Mouse (Mus musculus) kidney, adult 2 months (tissue): ENCODE measurements around the gene Lrrc23.

Source experiments
- CTCF ChIP-seq: fragments of 200-500 bp; conservative IDR thresholded peaks from 2 replicates; pipeline ENCODE4 v1.5.1; 2011; ENCODE audit warnings: low read depth, mild to moderate bottlenecking, control low read depth, low read length, moderate library complexity, mixed read lengths; ENCODE audit not compliant: insufficient read depth, insufficient read length
- POLR2A ChIP-seq: fragments of 200-500 bp; IDR thresholded peaks from one replicate; pipeline ENCODE4 v1.6.1; 2011; ENCODE audit warnings: low read depth, low read length, control low read depth

DNA sequence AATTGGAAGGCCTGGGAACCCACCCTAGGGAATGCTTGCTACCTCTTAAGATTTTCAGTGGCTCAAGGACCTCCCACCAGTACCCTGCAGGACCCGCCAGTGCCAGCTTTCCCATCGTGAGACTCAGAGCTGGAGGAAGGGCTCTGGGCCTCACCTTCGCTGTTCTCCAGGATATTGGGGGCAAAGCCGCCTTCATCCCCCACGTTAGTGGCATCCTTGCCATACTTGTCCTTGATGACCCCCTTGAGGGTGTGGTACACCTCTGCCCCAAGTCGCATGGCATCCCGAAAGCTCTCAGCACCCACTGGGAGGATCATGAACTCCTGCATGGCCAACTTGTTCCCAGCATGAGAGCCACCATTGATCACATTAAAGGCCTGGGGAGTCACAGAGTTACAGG lies 13.6 kb downstream of the Lrrc23 start:
- TF ChIP-seq POLR2A = no peak
- no peak for TF ChIP-seq CTCF
